Mouse (Mus musculus): ENCODE results near the gene Cytl1.

The Cytl1 gene

DNA sequence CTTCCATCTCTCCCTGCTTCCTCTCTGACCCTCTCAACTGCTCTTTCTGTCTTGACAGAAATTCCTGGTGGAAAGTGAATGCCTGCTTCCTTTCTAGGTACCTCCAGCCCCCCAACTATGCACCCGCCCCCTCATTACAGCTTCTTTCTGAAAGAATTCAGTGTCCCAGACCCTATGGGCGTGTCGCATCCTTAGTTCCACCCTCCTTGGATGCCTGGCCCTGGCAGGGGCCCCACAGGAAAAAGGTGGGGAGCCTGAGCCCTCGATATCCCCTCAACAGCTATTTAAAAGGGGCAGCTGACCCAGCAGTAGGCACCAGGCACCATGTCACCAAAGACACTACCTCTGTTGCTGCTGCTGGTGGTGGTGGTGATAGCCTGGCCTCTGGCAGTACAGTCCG, at the start of gene Cytl1:
Cytl1 (plus strand) TSS at position 296 of the 400 bp plus-strand sequence.
- no peak for DNase-seq

DNA sequence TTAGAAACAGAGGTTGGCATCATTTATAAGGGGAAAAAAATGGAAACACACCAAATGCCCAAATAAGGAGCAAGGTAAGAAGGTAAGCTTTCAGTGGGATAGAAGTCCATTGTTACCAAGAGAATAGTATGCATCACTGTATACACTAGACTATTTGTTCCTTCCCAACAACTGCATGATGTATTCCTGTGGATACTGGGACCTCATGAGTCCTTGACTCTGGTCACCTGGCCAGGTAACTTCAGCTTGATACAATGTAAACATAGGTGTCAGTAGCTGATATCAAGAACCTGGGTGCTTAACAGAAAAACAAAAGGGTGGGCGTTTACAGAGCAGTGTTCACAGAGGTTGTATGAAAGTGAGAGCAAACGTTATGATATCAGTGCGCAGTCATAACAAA, 42.6 kb upstream of the Cytl1 start:
- no peak for DNase-seq

DNA sequence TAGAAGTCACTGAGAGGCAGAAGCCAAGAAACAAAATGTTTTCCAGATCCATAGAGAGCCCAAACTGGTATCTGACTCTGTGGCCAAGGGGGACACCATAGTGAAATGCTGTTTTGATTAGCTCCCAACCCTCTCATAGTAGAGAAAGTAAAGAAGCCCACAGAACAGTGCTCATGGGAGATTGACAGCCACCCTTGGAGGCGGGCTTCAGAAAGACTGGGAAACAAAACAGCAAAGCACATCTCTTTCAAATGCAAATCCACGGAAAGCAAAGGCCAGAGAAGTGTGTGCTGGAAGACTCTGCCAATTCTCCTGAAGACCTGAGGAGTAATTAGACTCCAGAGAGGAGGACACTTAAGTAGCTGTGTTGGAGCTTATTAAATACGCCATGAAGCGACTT, 39.5 kb upstream of the Cytl1 start:
- no peak for DNase-seq

DNA sequence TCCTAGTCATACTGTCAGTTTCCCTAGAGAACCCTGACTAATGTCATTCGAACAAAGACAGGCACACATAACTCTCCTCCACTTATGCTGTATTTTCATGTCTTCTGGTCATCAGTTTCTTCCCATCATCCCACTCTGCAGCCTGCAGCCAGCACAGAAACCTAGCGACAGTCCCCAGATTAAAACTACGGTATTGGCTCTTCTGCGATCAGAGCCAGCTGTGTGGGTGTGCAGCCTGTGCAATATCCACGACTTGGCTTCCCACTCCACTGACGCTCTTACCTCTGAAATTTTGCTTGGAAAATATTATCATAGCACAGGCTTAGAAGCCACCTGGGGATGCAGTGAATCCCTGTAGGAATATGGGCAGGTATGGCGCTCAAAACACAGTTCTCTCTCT, 38.0 kb upstream of the Cytl1 start:
- no peak for DNase-seq

DNA sequence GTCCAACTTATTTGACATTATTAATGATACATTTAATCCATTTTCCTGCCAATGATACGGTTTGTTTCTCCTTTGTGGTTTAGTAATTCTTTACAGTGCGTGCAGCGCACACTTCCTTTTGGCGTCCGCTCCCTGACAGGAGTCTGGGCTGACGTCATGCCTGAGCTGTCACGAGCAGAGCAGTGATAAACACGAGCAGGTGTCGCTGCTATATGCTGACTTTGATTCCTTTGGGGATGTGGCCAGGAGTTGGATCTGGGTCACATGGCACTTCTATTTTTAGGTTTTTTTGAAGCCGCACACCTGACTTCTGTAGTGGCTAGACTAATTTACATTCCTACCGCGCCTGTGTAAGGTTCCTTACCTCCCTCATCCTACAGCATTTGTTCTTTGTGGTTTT, 35.6 kb upstream of the Cytl1 start:
- DNase-seq = peak; percentile 11 to 18

DNA sequence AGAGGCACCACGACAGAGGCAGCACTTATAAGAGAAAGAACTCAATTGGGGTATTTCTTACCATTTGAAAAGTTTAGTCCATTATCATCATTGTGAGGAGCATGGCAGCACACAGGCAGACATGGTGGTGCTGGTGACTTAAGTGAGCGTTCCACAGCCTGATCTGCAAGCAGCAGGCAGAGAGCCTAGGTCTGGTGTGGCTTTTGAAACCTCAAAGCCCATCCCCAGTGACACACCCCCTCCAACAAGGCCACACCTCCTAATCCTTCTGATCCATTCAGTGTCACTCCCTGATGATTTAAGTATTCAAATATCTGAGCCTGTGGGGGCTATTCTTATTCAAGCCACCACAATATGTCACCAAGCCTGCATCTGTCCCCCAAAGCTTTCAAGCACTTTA, 30.4 kb upstream of the Cytl1 start:
- DNase-seq = no peak

DNA sequence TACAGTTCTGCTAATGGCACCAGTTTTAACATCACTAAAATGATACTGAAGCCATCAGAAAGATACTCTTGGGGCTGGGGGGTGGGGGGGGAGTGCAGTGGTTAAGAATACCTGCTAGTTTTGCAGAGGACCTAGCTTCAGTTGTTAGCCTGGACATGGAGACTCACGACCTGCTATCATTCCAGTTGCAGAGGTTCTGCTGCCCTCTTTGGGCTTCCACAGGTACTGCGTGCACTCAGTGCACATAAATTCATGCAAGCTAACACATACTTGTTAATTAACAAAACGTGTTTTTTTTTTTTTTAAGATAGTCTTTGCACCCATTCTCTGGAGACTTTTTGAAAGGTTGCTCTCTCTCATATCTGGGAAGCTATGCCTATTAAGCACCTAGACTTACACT, 27.2 kb upstream of the Cytl1 start:
- no peak for DNase-seq

DNA sequence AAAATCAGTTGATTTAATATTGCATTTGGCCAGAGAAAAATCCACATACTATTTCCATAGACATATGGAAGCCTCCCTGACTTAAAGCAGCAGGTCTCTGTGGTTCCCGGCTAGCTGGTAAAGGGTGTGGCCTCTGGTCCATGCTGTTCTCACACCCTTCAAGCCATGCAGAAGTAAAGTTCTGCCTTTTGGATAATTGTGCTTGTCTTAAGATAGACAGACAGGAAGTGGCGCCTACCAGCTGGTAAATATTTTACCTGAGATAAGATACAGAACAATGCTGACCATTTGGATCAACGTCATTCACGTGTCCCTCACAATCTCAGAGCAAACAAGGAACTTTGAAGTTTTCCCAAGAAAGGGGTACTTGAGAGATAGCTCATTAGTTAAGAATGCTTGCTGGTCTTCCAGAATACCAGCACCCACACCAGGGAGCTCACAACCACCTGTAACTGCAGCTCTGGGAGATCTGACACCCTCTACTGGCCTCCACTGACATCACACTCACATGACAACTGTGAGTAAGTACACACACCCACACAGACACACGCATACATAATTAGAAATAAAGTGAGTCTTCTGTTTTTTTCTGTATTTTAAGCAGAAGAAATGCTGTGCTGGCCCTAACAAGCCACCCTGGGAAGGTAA, 25.9 kb upstream of the Cytl1 start:
- no peak for DNase-seq

DNA sequence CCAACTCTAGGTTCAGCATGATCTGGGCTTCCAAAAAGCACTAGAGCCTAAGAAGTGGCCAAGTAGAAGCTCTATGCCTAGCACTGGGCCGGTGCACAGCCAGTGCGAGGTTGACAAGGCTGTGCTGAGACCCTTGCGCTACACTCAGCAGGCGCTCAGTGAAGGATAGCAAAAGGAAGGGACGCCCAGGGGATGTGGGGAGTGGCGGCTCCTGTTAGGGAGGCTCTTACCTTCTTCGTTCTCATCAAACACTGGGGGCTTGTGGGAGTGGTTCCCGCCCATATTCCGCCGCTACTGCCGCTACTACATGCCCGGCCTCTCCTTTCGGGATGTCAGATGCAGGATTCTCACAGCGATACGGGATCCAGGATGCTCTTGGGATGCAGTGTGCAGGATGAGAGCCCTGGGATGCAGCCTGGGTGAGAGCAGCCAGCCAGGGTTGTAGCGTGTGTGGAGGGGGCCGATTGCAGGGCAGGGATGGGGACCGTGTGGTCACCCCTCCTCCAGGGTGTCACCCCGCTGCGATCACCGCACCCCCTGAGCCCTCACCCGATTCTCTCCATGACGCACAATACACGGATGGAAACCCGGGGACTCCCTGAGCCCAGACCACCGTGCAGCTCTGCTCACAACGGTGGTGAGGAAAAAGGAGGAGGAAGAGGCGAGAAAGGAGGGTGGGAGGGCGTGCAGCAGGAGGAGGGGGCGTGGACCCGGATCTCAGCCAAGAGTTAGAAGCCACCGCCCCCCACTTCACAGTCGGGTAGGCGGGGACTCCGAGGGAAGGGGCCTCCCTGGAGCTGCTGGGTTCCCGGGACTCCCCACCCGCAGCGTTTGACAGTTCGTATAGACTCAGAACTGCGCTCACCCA, 18.6 kb upstream of the Cytl1 start, which contains the start of gene Stk32b:
Stk32b (minus strand) TSS at position 667 of the 868 bp plus-strand sequence.
- DNase-seq = no peak

DNA sequence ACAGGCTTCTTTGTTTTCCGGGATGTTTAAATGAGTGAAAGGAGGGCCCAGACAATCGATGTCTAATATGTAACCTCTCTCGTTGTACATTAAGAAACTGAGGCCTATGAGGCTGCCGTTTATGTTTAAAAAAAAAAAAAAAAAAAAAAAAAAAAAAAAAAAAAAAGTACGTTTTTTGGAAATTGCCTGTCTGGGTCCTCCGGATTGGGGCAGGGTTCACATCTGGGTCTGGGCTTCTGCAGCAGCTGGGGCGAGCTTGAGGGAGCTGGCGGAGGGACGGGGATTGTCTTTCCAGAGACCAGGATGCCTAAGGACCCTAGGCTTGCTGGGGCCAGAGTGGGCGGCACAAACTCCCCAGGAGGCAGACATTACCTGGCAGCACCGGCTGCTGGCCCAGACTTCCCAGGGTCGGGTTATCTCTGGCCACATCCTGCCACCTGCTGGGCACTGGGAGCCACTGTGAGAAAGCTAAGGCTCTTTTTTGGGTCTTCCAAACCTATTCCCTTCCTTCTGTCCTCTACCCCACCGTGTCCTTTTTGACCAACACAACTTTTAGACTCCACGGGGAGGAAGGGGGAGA, 17.8 kb upstream of the Cytl1 start:
- peak; percentile 6 to 11 for DNase-seq

DNA sequence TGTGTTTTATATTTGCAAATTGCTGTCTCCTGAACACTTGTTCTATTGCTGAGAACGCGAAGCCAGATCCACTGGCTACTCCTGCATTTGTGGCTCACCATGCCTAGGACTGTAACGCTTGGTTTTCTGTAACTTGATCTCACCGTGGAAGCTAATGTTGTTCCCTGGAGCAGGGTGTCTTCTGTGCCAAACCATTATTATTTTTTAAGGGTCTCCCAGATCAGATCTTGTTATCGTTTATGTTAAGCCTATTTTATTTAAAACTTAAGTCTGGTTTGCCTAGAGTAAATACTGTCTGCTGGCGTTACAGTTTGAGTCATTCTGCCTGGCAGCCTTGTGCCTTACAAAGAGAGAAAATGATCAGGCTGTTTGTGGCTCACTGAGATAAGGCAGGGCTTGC, 14.6 kb upstream of the Cytl1 start:
- no peak for DNase-seq

DNA sequence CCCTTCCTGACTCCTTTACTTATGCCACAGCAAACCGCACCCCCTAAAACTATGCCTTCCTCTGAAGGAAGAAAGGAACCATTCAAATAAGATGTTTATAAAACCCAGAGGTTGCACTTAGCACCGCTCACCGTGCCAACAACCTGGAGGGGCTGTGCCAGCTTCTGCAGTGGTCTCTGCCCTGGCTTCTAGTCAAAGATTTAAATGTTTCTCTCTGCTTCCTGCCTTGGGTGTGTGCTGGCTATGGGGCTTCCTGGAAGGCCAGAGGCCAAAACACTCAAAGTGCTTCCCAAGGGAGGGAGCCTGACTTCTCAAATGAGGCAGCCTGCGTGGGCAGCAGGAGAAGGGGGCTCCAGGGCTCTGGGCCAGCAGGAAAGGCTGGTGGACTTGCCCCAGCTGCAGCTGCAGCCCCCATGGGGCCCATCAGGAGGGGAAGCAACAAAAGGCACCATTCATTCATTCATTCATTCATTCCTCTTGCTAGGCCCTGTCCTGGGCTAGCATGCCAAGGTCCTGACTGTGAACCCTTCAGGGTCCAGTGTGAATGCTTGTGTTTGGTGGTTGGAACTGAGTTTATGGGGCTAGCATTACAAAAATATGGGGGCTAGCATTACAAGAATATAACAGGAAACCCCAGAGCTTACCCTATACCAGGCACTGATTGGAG, 10.0 kb upstream of the Cytl1 start:
- no peak for DNase-seq

DNA sequence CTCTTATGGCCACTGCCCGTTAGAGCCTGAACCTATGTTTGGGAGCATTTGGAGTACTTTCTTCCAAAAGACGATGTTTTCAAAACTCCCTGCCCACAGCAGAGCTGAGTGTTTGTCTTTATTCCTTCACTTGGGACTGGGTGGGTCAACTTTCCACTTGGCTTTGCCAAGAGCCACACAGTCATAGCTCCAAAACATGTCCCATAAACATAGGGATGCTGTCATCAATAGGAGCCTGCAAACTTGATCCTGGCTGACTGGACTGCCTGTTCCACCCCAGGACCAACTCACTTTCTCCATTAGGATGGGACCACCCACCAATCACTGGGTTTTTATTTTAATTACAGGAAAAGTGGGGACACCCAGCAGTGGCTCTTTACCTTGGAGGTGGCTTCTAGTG, 4.5 kb upstream of the Cytl1 start:
- DNase-seq = no peak

DNA sequence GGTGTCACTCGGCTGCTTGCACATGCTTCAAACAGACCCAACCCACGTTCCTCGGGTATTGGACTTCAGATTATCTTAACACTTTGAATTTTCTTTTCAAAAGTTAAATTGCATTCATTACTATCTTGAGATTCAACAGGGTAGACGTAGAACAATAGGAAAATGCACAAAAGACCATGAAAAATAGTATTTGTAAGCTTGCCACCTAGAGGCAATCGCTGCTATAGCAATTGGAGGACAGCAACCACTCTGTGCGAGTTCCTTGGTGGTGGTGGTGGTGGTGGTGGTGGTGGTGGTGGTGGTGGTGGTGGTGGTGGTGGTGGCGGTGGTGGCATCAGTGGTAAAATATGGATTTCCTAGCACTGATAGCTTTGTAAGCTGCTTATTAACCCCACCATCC, 894 bp downstream of the Cytl1 start:
- no peak for DNase-seq

DNA sequence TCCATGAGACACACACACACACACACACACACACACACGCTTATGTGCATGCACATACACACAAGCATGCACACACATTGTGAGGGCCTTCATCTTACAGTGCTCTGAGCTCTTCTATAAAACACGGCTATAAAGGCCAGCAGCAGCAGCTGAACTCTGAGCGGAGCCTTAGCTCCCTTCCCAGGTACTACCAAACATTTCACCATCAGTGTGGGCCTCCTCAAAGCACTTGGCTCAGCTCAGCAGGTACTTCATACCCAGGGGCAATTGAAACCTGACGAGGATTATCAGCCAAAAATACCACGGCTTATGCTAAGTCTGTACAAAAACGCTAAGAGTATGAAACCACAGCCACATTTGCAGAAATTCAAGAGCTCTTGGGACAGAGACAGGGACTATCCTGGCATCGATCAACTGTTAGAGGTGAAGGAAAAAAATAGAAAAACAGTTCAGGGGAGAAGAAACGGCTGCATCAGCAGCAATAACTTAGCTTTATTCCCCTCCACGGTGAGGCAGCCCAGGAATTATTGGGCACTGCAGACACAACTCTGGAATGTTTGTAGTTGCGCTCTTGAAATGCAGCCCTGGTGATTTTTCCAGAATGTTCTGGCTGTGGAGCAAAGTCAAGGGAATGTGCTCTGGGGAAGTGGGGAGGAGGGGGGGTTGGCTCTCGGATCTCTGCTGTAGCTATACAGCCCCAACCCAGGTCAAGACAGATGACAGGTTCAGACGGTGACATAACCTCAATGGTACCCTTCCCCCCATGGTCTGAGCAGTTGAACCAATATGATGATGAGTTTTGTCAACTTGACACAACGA, 8.8 kb downstream of the Cytl1 start:
- DNase-seq = no peak

DNA sequence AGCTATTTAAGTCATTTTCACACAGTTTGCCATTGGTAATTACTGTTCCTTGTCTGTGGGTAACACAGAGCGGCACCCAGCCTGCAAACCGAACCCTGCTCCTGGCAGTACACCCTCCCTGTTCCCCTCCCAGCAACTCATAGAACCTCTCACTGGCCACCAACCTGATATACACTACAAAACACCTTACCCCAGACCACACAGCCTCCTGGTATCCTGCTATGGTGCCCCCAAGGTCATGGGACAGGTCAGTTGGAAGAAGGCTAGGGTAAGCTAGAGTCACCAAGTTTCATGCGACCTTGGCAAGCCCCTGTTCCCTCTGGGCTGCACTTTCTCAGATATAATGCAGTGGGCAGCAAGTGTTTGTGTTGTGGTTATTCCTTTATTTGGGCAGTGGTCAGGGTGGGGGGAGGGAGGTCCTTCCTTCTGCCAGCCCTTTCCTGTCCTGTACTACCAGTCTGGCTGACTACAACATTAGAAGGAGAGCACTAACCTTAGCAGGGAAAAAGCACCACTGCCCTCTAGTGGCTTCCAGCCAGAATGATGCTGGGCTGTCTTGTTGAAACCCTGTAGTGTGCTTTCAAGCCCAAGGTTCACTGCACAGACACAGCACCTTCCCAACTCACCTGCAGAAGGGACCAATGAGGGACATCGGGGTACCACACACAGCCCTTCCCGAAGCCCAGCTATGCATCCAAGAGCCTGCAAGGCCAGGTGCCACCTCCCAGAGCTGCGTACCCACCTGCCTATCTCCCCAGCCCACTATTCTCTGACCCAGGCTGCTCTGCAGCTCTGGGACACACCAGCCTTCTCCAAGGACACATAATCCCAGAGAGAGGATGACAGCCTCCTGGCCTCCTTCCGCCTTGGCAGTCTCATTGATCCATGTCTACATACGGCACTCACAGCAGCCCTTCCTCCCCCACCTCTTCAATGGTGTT, 17.0 kb downstream of the Cytl1 start:
- peak; percentile 63 to 68 for DNase-seq

DNA sequence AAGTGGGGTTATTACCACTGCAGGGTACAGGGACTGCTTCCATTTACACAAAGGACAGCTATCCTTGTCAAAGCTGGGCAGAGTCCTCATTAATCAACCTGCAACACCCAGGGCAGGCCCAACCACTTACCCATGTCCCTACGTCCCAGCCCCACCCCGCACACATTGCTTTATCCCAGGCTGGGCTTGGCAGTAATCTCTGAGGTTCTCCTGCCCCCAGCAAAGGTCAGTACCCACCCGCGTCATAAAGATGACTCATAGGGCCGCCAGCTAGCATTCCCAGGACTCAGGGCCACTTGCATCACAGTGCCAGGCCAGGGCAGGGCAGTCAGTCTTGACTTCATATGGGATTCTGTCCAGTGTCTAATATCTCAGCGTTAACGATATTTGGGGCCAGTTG, 18.0 kb downstream of the Cytl1 start:
- no peak for DNase-seq

DNA sequence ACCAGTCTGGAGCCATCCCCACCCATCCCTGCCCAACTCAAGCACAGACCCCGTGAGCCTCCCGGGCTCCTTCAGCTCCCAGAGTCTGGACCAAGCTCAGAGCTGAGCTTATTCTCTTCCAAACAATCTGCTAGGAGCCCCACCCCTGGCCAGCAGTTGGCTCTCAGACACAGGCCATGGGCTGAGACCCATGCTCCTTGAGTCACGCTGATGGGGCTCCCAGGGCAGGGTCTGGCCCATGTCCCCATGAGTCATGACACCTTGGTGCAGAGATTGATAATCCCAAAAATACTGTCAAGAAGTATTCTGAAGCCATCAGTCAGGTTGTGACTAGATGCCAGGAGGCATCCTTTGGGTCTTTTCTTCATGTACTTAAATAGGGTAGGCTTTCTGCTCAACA, 26.7 kb downstream of the Cytl1 start:
- DNase-seq = no peak

DNA sequence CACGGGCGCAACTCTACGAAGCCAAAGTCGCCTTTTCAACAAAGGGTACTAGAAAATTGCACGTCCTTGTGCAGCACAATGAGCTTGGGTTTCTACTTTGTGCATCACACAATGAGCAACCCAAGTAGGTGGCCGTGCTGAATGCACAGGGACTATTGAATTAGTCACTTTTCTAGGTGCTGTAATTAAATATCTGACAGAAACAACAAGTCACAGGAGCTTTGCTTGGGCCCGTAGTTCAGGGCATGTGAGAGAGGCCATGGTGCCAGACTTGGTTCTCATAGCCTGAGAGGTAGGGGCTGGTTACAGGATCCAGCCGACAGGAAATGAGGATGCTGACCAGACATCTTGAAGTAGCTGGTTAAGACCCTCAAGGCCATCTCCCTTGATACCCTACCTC, 30.5 kb downstream of the Cytl1 start:
- DNase-seq = no peak

DNA sequence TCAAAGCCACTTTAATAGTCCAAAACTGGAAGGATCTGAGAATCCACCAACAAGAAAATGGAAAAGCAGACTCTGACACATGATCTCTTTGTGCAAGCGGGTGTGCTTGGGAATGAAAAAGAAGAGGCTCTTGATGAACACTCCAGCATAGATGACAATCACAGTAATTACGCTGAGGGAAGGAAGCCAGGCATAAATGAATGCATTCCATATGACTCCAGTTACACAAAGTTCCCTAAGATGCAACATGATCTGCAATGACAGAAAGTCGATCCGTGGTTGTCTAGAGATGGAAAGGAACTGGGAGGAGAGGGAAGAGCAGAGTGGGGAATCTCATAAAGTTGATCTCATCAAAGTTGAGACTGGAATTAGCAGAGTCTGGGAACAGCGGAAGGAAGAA, 31.9 kb downstream of the Cytl1 start:
- no peak for DNase-seq

DNA sequence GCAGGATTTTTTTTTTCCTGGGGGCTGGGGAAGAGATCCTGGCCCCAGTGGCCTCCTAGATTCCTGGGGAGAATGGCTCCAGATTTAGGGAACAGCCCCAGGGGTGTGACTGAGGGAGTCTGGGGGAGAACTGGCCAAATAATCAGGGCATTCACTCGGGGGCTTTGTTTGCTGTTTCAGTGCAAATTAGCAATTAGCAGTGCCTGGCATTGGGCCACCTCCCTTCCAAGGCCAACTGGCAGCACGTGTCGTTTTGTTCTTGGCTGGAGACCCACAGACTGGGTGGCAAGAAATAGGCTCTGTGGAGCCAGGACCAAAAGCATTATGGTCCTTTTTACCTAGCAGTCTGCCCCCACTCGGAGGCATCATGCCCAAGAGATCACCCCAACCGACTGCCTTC, 33.7 kb downstream of the Cytl1 start:
- peak; percentile 26 to 35 for DNase-seq

DNA sequence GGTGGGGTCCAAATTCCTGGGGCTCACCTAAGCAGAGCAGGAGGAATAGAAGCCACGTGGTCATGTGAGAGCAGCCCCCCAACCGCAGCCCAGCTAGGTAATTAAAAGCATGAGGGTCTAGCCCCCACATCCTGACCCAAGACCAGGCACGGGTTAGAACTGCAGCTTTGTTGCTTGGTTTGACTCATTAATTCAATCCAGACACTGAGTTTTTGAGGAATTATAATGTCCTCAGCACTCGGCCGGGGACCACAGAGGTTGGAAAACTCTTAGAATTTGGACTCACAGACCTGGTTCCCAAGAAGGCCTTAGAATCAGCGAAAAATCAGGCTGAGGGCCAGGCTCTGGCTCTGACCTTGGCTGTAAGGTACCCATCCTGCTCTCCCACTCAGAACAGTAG, 35.6 kb downstream of the Cytl1 start:
- no peak for DNase-seq

Measured in cerebellum, adult 18-20 months (tissue).